Mouse (Mus musculus) brown adipose tissue, adult 24 weeks (tissue): ENCODE measurements around the gene Klra2. TPM values are rescaled to one million over a fixed set of nuclear protein-coding genes. Genes with fewer than 3 reads are reported as not detected.

Source experiments
- polyA plus RNA-seq: library from polyadenylated mRNA; stranded (reverse); fragments of >200 nt; gene quantifications from 2 replicates; pipeline ENCODE4 v1.2.4, GENCODE M21; 2012; ENCODE audit not compliant: missing spikeins, insufficient read depth, insufficient read length

Gene Klra2
- polyA plus RNA-seq, 1 experiment = not detected

Other genes starting within 250 kb of the Klra2 start
- 15.9 and 18.5 TPM in 2 replicates for gene Magohb, start 45.9 kb upstream of the Klra2 start, polyA plus RNA-seq
- not detected in 2 replicates for gene Styk1, start 106.2 kb upstream of the Klra2 start, polyA plus RNA-seq
- 148 and 154 TPM in 2 replicates for gene Ybx3, start 141.1 kb upstream of the Klra2 start, polyA plus RNA-seq
- gene 5430401F13Rik, start 239.0 kb upstream of the Klra2 start, polyA plus RNA-seq = not detected in 2 replicates
- gene Gm6619, start 239.0 kb upstream of the Klra2 start, polyA plus RNA-seq = not detected in 2 replicates